Mouse (Mus musculus): ENCODE data around the gene Eif4b.

Gene Eif4b

GRCm38 (mm10) chr15:102101672-102102541 lies 28.3 kb downstream of the Eif4b start:
- peak in 1 of 2 experiments; percentile 60 for DNase-seq (ENCODE audit: low spot score in 2 of 2)

GRCm38 (mm10) chr15:102102548-102103121 lies 29.1 kb downstream of the Eif4b start:
- peak in 1 of 2 experiments; percentile 67 for DNase-seq (ENCODE audit: low spot score in 2 of 2)

- DNase-seq (ENCODE audit: low spot score in 2 of 2) = no peak
Observed at GRCm38 (mm10) chr15:102103371-102103946, 29.9 kb downstream of the Eif4b start.

GRCm38 (mm10) chr15:102103947-102104555 lies 30.5 kb downstream of the Eif4b start:
- DNase-seq (ENCODE audit: low spot score in 2 of 2) = no peak

- DNase-seq (ENCODE audit: low spot score in 2 of 2) = peak in 1 of 2 experiments; percentile 69
Observed at GRCm38 (mm10) chr15:102105360-102105759, 31.8 kb downstream of the Eif4b start.

- no peak for DNase-seq (ENCODE audit: low spot score in 2 of 2)
Observed at GRCm38 (mm10) chr15:102105764-102106730, 32.5 kb downstream of the Eif4b start.

- no peak for DNase-seq (ENCODE audit: low spot score in 2 of 2)
Observed at GRCm38 (mm10) chr15:102106754-102107456, 33.3 kb downstream of the Eif4b start.

- DNase-seq (ENCODE audit: low spot score in 2 of 2) = no peak
Observed at GRCm38 (mm10) chr15:102107689-102108573, 34.4 kb downstream of the Eif4b start.

GRCm38 (mm10) chr15:102108651-102109525 lies 35.3 kb downstream of the Eif4b start:
- peak; percentile 67 to 85 for DNase-seq (ENCODE audit: low spot score in 2 of 2)

- no peak for DNase-seq (ENCODE audit: low spot score in 2 of 2)
Observed at GRCm38 (mm10) chr15:102110271-102110670, 36.7 kb downstream of the Eif4b start.

- DNase-seq (ENCODE audit: low spot score in 2 of 2) = no peak
Observed at GRCm38 (mm10) chr15:102110701-102111494, 37.3 kb downstream of the Eif4b start.

- no peak for DNase-seq (ENCODE audit: low spot score in 2 of 2)
Observed at GRCm38 (mm10) chr15:102111495-102111829, 37.9 kb downstream of the Eif4b start.

GRCm38 (mm10) chr15:102112181-102112580 lies 38.6 kb downstream of the Eif4b start:
- DNase-seq (ENCODE audit: low spot score in 2 of 2) = no peak

GRCm38 (mm10) chr15:102112827-102113226 lies 39.3 kb downstream of the Eif4b start:
- DNase-seq (ENCODE audit: low spot score in 2 of 2) = no peak

GRCm38 (mm10) chr15:102113674-102114073 lies 40.1 kb downstream of the Eif4b start:
- no peak for DNase-seq (ENCODE audit: low spot score in 2 of 2)

GRCm38 (mm10) chr15:102114651-102115260 lies 41.2 kb downstream of the Eif4b start:
- DNase-seq (ENCODE audit: low spot score in 2 of 2) = no peak

- DNase-seq (ENCODE audit: low spot score in 2 of 2) = no peak
Observed at GRCm38 (mm10) chr15:102115731-102116231, 42.2 kb downstream of the Eif4b start.

Data from urinary bladder, postnatal 4 days (tissue).